Mouse (Mus musculus): ENCODE results near the gene Btbd2.

The Btbd2 gene

GRCm38 (mm10) chr10:80635345-80635744, 21.5 kb downstream of the Btbd2 start:
- no peak for DNase-seq (ENCODE audit: low spot score)

GRCm38 (mm10) chr10:80628925-80629324, 27.9 kb downstream of the Btbd2 start:
- DNase-seq (ENCODE audit: low spot score) = no peak

- no peak for DNase-seq (ENCODE audit: low spot score)
Measured at GRCm38 (mm10) chr10:80627685-80628084, 29.2 kb downstream of the Btbd2 start.

- DNase-seq (ENCODE audit: low spot score) = no peak
Measured at GRCm38 (mm10) chr10:80625764-80626163, 31.1 kb downstream of the Btbd2 start.

GRCm38 (mm10) chr10:80623457-80624191, 33.2 kb downstream of the Btbd2 start:
- peak; percentile 51 for DNase-seq (ENCODE audit: low spot score)

- DNase-seq (ENCODE audit: low spot score) = no peak
Measured at GRCm38 (mm10) chr10:80622661-80623456, 34.0 kb downstream of the Btbd2 start, which contains the start of gene Csnk1g2. TSS of gene Csnk1g2 (plus strand) at chr10:80622838.

GRCm38 (mm10) chr10:80621940-80622660, 34.8 kb downstream of the Btbd2 start:
- DNase-seq (ENCODE audit: low spot score) = peak; percentile 98

GRCm38 (mm10) chr10:80621690-80621939, 35.3 kb downstream of the Btbd2 start:
- DNase-seq (ENCODE audit: low spot score) = no peak

- no peak for DNase-seq (ENCODE audit: low spot score)
Measured at GRCm38 (mm10) chr10:80620796-80621689, 35.8 kb downstream of the Btbd2 start.

GRCm38 (mm10) chr10:80620365-80620764, 36.5 kb downstream of the Btbd2 start:
- no peak for DNase-seq (ENCODE audit: low spot score)

- no peak for DNase-seq (ENCODE audit: low spot score)
Measured at GRCm38 (mm10) chr10:80619465-80620244, 37.2 kb downstream of the Btbd2 start.

- DNase-seq (ENCODE audit: low spot score) = no peak
Measured at GRCm38 (mm10) chr10:80618181-80618580, 38.7 kb downstream of the Btbd2 start.

- no peak for DNase-seq (ENCODE audit: low spot score)
Measured at GRCm38 (mm10) chr10:80614351-80614750, 42.5 kb downstream of the Btbd2 start.

GRCm38 (mm10) chr10:80613821-80614220, 43.0 kb downstream of the Btbd2 start:
- DNase-seq (ENCODE audit: low spot score) = no peak

- no peak for DNase-seq (ENCODE audit: low spot score)
Measured at GRCm38 (mm10) chr10:80611905-80612304, 45.0 kb downstream of the Btbd2 start.

- DNase-seq (ENCODE audit: low spot score) = peak; percentile 40
Measured at GRCm38 (mm10) chr10:80611024-80611423, 45.8 kb downstream of the Btbd2 start.

GRCm38 (mm10) chr10:80610116-80610785, 46.6 kb downstream of the Btbd2 start:
- no peak for DNase-seq (ENCODE audit: low spot score)

- DNase-seq (ENCODE audit: low spot score) = no peak
Measured at GRCm38 (mm10) chr10:80609269-80609924, 47.5 kb downstream of the Btbd2 start.

GRCm38 (mm10) chr10:80608435-80608834, 48.4 kb downstream of the Btbd2 start:
- DNase-seq (ENCODE audit: low spot score) = no peak

All from spleen, adult 12 weeks (tissue).